In genomic region chr4:100664619-100665264, GRCm38 (mm10) we compare ENCODE assay signal across 8 mouse cellular contexts.
DNase-seq lines count a peak whose midpoint lies in the region; ATAC-seq lines count a peak whose summit lies in the region.

No protein-coding gene starts in this region.

- peaks cover 7% of the 10 kb centered on the region for H3K4me1 ChIP-seq in midbrain, embryonic 12.5 days

- no peak overlapping the region for H3K9ac ChIP-seq in midbrain, embryonic 12.5 days (replicated peaks)

- ATAC-seq in midbrain, embryonic 12.5 days (ENCODE audit: low FRiP score, low read depth): peak; percentile 86
- ATAC-seq in erythroblast, adult 5-6 weeks (replicated peaks; ENCODE audit: low FRiP score, poor library complexity, severe bottlenecking): no peak

- H3K9me3 ChIP-seq in midbrain, embryonic 12.5 days: no peaks in the 10 kb centered on the region

- no peaks in the 10 kb centered on the region for H3K27me3 ChIP-seq in midbrain, embryonic 12.5 days

- no peak overlapping the region for H3K4me3 ChIP-seq in midbrain, embryonic 12.5 days

- H3K4me2 ChIP-seq in midbrain, embryonic 12.5 days (replicated peaks): 0 out of 2 replicates have a peak overlapping the region, but pooled peaks have one; percentile 13

- no peaks in the 10 kb centered on the region for H3K36me3 ChIP-seq in midbrain, embryonic 12.5 days

- 22% methylated on average over 5 of the region's 5 CpGs for WGBS in midbrain, embryonic 12.5 days

- peak; percentile 6 for DNase-seq in right cerebral cortex, adult 18-20 months
- no peak for DNase-seq in right cerebral cortex, postnatal 25 days
- DNase-seq in fibroblast of lung, adult 2 months (ENCODE audit: low read depth): peak; percentile 51
- DNase-seq in kidney, postnatal 36 days: no peak
- DNase-seq in thymus, postnatal 14 days: no peak
- DNase-seq in heart, postnatal 4 days: no peak

- peak overlapping the region; percentile 30; the same call in 1 of the 2 replicates for H3K27ac ChIP-seq in midbrain, embryonic 12.5 days (replicated peaks)

Comparison
In these comparisons a context has a peak if more than half of its experiments do, and no peak if none do; other contexts are left out.
1. DNase-seq: peak in right cerebral cortex, adult 18-20 months (single experiment) and fibroblast of lung, adult 2 months (single experiment); none in right cerebral cortex, postnatal 25 days (single experiment), kidney, postnatal 36 days (0 of 2), thymus, postnatal 14 days (single experiment) and heart, postnatal 4 days (single experiment).